Mouse (Mus musculus) MEL (cell line): ENCODE data around the gene 9630041A04Rik.

Experiments
- CTCF ChIP-seq, 3 experiments: IDR thresholded peaks in 2 of 3; conservative IDR thresholded peaks in 1 of 3; 2 replicates each; pipeline ENCODE4 v1.5.1; 2011 to 2012; ENCODE audit warnings: low read length in 3 of 3, low read depth in 2 of 3, mild to moderate bottlenecking in 2 of 3, improper control_type of control experiment in 1 of 3, inconsistent platforms in 1 of 3, mixed read lengths in 1 of 3, moderate library complexity in 1 of 3; ENCODE audit not compliant: control insufficient read depth in 1 of 3, insufficient read depth in 1 of 3, poor library complexity in 1 of 3, severe bottlenecking in 1 of 3
- ELF1 ChIP-seq: IDR thresholded peaks from 2 replicates; pipeline ENCODE4 v1.6.1; 2014; ENCODE audit warnings: low read depth, mild to moderate bottlenecking, inconsistent platforms, low read length, improper control_type of control experiment, moderate library complexity
- GATA1 ChIP-seq: IDR thresholded peaks from 2 replicates; pipeline ENCODE4 v1.6.1; 2011; ENCODE audit warnings: low read depth, low read length, improper control_type of control experiment
- HCFC1 ChIP-seq: IDR thresholded peaks from 2 replicates; pipeline ENCODE4 v1.6.1; 2012; ENCODE audit warnings: low read depth, mild to moderate bottlenecking, inconsistent platforms, low read length, improper control_type of control experiment, moderate library complexity
- MAX ChIP-seq: IDR thresholded peaks from 2 replicates; pipeline ENCODE4 v1.6.1; 2011; ENCODE audit warnings: low read length, improper control_type of control experiment
- POLR2A ChIP-seq, 2 experiments: IDR thresholded peaks; 2 replicates each; pipeline ENCODE4 v1.6.1; 2011 to 2012; ENCODE audit warnings: low read length in 2 of 2, mild to moderate bottlenecking in 2 of 2, control low read depth in 1 of 2, improper control_type of control experiment in 1 of 2, low read depth in 1 of 2, moderate library complexity in 1 of 2; ENCODE audit not compliant: control insufficient read depth in 1 of 2, insufficient read depth in 1 of 2, poor library complexity in 1 of 2
- TAL1 ChIP-seq: IDR thresholded peaks from 2 replicates; pipeline ENCODE4 v1.6.1; 2012; ENCODE audit warnings: mild to moderate bottlenecking, inconsistent platforms, low read length, moderate library complexity, mixed read lengths
- TBP ChIP-seq: IDR thresholded peaks from 2 replicates; pipeline ENCODE4 v1.8.0; 2011; ENCODE audit warnings: low read depth, low read length, improper control_type of control experiment
- USF1 ChIP-seq: IDR thresholded peaks from 2 replicates; pipeline ENCODE4 v1.6.1; 2014; ENCODE audit warnings: low read depth, mild to moderate bottlenecking, inconsistent platforms, low read length, improper control_type of control experiment, moderate library complexity
- ZNF384 ChIP-seq: IDR thresholded peaks from 2 replicates; pipeline ENCODE4 v1.6.1; 2012; ENCODE audit warnings: low read depth, mild to moderate bottlenecking, inconsistent platforms, low read length, improper control_type of control experiment

- TF ChIP-seq CTCF (IDR thresholded peaks at IDR 0.05 in 2 of 3, conservative IDR thresholded peaks at IDR 0.05 in 1 of 3; ENCODE audit: control insufficient read depth in 1 of 3, insufficient read depth in 1 of 3, low read depth in 2 of 3, low read length in 3 of 3, poor library complexity in 1 of 3, severe bottlenecking in 1 of 3) (no peak), ELF1 (no peak), POLR2A (IDR thresholded peaks at IDR 0.05; ENCODE audit: control insufficient read depth in 1 of 2, insufficient read depth in 1 of 2, low read depth in 1 of 2, low read length in 2 of 2, poor library complexity in 1 of 2) (no peak), USF1 (no peak), MAX (no peak), TBP (no peak), HCFC1 (no peak), ZNF384 (no peak), TAL1 (no peak), GATA1 (no peak)
Measured at GRCm38 (mm10) chr9:101868593-101868992, 7.0 kb downstream of the 9630041A04Rik start.
